Mouse (Mus musculus) granulocyte monocyte progenitor cell, adult 5-6 weeks (primary cell): ENCODE data around the gene Adap1. TPM values are rescaled to one million over a fixed set of nuclear protein-coding genes. Genes with fewer than 3 reads are reported as not detected.

Experiments used
- ATAC-seq: replicated peaks from 2 replicates; pipeline ENCODE4 v1.8.0; 2016; ENCODE audit warnings: mild to moderate bottlenecking, moderate TSS enrichment, inconsistent platforms; ENCODE audit not compliant: poor library complexity, severe bottlenecking
- total RNA-seq, 2 experiments: library from RNA; stranded (forward) in 1 of 2; stranded (reverse) in 1 of 2; fragments of 200-712, 200-1000 nt in 1 of 2; fragments of >200 nt in 1 of 2; fragmentation: Nextera tagmentation in 1 of 2; gene quantifications; 2 replicates each; pipeline ENCODE4 v1.2.3; 2014 to 2017

Adap1 gene
- total RNA-seq, 2 experiments from 2014 or later = 39.4 to 46.5 TPM

DNA sequence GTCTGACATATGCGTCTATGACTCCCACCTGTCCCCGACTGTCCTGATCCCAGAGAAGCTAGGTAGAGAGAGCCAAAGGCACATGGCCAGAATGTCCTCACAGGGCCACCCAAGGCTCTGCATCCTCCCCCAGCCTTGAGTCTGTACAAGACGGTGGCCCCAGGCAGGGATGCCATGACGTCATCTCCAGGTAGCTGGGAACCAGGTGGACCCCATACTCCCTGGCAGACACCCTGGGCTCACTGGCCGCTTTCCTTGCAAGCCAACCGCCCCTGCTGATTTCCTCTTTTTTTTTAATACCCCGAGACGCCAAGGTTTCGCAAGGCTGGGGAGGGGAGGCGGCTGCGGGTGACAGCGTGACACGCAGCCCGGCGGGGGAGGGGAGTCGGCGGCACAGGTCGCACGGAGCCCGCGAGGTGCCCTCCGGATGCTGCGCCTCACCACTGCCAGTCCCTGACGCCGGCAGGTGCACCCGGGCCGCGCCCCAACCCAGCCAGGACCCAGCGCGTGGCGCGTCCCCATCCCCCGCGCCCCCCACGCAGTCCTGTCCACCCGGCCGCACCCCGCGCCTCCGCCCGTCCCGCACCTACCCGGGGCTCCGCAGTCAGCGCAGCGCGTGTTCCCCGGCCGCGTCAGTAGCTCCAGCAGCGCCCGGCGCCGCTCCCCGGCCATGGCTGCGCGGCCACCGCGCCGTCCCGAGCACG lies 579 bp downstream of the Adap1 start:
- peak; percentile 56 for ATAC-seq

DNA sequence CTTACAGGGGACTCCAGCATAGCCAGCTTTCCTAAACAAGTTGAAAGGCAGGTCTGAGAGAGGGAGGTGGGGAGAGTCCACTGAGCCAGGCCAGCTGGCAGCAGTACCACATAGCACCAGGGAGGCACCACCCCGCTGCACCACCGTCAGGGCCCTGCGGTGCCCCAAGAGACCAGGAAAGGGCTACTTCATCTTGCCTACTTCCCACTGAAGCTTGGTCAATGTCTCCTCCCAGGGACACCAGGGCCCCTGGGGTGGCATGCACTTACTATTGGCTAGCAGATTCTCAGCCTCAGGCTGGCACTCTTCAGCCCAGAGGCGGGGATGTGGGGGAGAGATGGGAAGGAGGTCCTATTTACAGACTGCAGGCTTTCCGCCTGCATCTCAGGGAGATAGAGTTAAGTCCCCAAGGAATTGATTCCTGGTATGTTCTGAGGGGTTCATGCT lies 1.4 kb downstream of the Adap1 start:
- peak; percentile 43 for ATAC-seq

DNA sequence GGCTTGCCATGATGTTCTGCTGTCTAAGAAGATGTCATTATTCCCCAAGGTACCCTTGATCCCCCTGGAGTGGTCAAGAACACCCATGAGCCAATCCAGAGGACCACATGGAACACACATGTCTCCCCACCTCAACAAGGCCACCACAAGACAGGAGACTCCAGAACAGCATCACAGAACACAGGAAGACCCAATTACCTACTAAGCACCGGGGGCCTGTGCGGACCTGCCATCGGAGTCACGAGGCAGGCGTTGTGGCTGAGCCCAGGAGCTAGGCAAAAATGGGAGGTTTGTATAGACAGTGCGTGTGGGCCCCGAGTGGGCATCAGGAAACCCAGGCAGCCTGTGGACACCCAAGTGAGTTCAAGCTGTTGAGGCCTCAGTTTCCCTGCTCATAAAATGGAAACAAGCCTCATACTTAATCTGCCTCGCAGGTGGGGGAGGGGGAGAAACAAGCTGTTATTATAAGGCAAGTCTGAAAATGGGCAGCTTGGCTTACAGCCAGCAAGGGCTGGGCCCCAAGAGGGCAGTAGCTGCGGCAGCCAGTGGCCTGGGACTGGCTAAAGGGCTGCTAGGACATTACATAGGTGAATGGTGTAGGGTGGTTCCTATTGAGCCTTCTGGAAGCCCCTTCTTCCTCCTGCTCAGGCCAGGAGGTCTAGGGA lies 2.0 kb downstream of the Adap1 start:
- ATAC-seq = no peak

- no peak for ATAC-seq
These were observed 4.1 kb downstream of the Adap1 start for GRCm38 (mm10) chr5:139321331-139321730.

GRCm38 (mm10) chr5:139320424-139320823 lies 5.0 kb downstream of the Adap1 start:
- ATAC-seq = no peak

DNA sequence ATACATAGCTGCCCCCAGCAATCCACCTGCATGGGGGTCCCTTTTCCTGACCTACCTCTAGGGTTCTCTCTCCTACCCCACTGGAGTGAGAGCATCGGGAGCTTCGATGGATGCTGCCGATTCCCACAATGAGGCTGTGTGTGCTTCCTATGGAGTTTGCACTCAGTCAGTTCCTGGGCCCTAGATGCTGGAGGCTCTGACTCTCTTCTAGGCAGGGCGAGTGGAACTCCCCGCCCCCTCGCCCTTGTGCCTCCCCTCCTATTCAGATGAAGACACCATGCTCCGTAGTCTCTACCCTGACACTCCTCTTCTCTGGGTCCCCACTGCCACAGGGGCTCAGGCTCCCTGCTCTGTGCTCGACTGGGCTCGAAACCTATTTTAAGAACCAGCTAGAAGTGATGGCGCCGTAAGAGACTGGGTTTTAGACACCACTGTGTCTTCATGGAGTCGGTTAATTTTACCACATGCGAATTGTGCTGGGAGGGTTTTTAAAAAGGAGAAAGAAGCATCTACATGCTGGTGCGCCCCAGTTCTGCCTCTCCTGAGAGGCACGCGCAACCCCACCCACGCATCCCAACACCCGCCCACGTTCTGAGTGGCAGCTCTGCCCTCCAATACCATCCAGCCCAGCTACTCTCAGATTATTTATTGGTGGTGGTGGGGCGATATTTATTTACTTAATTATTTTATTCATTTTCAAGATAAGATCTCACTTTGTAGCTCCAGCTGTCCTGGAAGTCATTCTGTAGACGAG lies 7.5 kb downstream of the Adap1 start:
- no peak for ATAC-seq

GRCm38 (mm10) chr5:139316982-139317675 lies 8.3 kb downstream of the Adap1 start:
- no peak for ATAC-seq

DNA sequence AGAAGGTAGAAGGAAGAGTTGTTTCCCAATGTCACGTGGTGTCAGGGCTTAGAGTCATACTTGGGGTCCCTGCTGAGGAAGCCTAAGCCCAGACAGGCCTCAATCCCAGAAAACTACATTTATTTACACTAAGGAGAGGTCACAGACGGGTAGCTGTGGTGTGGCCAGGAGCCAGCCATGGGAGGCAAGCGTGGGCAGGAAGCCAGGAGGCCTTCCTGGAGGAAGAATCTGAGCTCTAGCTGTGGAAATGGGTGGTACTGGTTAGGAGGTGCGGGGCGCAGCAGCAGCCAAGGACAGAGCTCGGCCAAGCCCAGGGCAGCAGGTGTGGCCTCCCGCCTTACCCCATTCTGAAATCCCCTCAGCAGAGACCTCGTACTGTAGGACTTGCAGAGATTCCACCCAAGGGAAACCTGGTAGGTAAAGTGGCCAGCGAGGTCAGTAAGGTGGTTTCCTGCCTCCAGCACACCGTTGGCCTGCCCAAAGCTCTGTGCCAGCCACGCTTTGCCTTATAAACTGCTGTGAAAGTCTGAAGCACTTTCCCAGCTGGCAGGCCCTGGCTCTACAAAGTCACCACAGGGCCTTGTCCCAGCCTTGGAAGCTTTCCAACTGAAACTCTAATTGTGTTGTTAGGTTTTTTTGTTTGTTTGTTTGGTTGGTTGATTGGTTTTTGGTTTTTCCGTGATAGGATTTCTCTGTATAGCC lies 10.3 kb downstream of the Adap1 start:
- peak; percentile 29; the same call in 1 of the 2 replicates for ATAC-seq

GRCm38 (mm10) chr5:139313536-139313935 lies 11.9 kb downstream of the Adap1 start:
- ATAC-seq = no peak

- ATAC-seq = no peak
These were observed 13.6 kb downstream of the Adap1 start for GRCm38 (mm10) chr5:139311822-139312221.

DNA sequence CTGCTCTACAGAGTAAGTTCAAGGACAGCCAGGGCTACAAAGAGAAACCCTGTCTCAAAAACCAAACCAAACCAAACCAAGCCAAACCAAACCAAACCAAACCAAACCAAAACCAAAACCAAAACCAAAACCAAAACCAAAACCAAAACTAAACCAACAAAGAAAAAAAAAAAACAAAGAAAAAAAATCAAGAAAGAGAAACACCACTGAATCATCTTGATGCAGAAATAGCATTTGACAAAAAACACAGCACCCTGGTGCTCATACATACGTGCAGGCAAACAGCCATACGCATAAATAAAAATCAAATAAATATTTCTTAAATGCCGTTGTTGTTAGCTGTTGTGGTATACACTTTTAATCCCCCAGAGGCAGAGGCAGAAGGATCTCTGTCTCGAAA lies 14.9 kb downstream of the Adap1 start:
- ATAC-seq = no peak

DNA sequence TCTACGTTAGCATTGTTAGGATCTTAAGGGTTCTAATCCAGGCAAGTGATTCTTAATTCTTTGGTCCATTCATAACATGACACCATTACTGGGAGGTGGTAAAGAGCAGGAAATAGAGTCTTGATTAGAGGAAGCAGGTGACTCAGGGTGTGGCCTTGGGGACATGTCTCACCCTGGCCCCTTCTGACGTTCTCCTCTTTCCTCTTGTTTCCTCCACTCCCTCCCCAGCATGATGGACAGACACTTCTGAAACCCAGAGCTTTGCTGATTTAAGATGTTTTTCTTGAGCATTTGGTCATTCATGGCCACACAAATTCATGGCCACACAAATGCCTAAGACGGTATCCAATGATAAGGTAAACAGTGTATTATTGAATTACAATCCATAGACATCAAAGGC lies 15.5 kb downstream of the Adap1 start:
- peak; percentile 55 for ATAC-seq

- ATAC-seq = no peak
These were observed 21.8 kb downstream of the Adap1 start for GRCm38 (mm10) chr5:139303646-139304061.

DNA sequence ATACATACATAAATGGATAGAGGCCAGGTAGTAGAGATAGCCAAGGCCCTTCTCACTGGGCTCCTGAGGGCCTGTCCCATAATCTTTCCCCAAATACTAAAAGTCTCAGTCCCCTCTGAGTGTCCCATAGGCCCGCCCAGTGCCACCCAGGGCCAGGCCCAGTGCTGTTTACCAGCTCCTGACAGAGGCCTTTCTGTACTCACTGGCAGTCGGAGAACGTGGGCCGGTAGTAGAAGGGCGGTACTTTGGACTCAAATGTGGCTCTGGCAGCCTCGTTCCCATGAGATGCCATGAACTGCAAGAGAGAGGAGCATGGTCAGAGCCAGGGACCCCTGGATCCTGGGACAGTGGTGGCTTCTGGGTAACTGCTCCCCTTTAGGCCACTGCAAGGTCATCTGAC lies 23.3 kb downstream of the Adap1 start:
- ATAC-seq = no peak

DNA sequence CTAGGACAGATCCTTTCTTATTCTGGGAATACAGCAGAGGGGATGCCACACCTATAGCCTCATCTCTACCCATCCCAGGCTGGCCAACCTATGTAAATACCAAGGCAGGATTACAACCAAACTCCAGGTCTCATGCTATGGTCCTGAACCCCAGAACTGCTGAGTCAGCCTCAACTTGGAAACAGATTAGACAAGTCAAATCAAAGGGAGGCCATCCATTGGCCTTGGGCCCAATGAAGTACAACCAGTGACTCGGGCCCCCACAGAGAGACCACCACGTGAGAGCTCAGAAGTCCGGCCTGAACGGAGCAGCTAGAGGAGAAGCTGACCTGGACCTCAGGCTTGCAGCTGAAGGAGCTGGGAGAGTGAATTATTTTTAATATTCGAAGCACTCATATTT lies 27.7 kb downstream of the Adap1 start:
- no peak for ATAC-seq

DNA sequence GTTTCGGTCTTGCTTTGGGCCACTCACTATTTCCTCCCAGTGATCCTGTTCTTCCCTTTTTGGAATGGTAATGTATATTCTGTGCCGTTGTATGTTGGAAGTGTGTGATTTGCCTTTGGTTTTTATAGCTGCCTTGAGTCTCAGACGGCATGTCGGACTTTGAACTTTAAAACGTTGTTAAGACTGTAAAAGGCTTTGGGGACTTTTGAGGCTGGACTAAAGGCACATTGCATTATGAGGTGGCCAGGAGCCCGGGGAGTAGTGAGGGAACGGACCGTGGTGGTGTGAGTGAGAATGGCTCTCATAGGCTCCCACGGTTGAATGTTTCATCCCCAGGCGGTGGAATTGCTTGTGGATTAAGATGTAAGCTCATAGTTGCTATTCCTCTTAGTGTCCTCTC lies 28.3 kb downstream of the Adap1 start:
- no peak for ATAC-seq

GRCm38 (mm10) chr5:139294089-139294488 lies 31.3 kb downstream of the Adap1 start:
- peak; percentile 52 for ATAC-seq

- ATAC-seq = no peak
These were observed 33.4 kb downstream of the Adap1 start for GRCm38 (mm10) chr5:139291811-139292560.
